Mouse (Mus musculus) midbrain, embryonic 16.5 days (tissue): ENCODE measurements around the gene Heatr1. TPM values are rescaled to one million over a fixed set of nuclear protein-coding genes. Genes with fewer than 3 reads are reported as not detected.

Source experiments
- ATAC-seq: fragments of 200-750 bp; cut with Nextera tagmentation; 2 replicates; pipeline ENCODE4 v1.8.0; 2017; ENCODE audit warnings: moderate TSS enrichment
- H3K27ac ChIP-seq: fragments of 300-500 bp; sonication (generic); 2 replicates; pipeline ENCODE4 v1.5.1; 2014; ENCODE audit warnings: mild to moderate bottlenecking, low read length, mixed read lengths
- H3K27me3 ChIP-seq: fragments of 300-500 bp; sonication (generic); 2 replicates; pipeline ENCODE4 v1.6.1; 2014; ENCODE audit warnings: low read depth, low read length, mixed read lengths; ENCODE audit not compliant: control insufficient read depth, insufficient read depth
- H3K36me3 ChIP-seq: fragments of 300-500 bp; sonication (generic); 2 replicates; pipeline ENCODE4 v1.6.1; 2014; ENCODE audit warnings: mild to moderate bottlenecking, low read length, moderate library complexity, mixed read lengths; ENCODE audit not compliant: control insufficient read depth, insufficient read depth
- H3K4me1 ChIP-seq: fragments of 300-500 bp; sonication (generic); 2 replicates; pipeline ENCODE4 v1.6.1; 2014; ENCODE audit warnings: mild to moderate bottlenecking, low read length, mixed read lengths; ENCODE audit not compliant: control insufficient read depth, insufficient read depth
- H3K4me2 ChIP-seq: fragments of 300-500 bp; sonication (generic); 2 replicates; pipeline ENCODE4 v1.6.1; 2014; ENCODE audit warnings: mild to moderate bottlenecking, low read length, mixed read lengths
- H3K4me3 ChIP-seq: fragments of 300-500 bp; sonication (generic); 2 replicates; pipeline ENCODE4 v1.5.1; 2014; ENCODE audit warnings: low read depth, mild to moderate bottlenecking, low read length, moderate library complexity, mixed read lengths
- H3K9ac ChIP-seq: fragments of 300-500 bp; sonication (generic); 2 replicates; pipeline ENCODE4 v1.6.1; 2014; ENCODE audit warnings: low read depth, low read length, mixed read lengths
- H3K9me3 ChIP-seq: fragments of 300-500 bp; sonication (generic); replicated peaks from 2 replicates; pipeline ENCODE4 v1.6.1; 2014; ENCODE audit warnings: mild to moderate bottlenecking, low read length, mixed read lengths; ENCODE audit not compliant: control insufficient read depth, poor library complexity, severe bottlenecking
- WGBS: fragments of 180-500 bp; shearing (Covaris S2); extraction: QIAGEN DNeasy Blood & Tissue Kit; methylation state at CpG from one replicate; pipeline ENCODE4 v1.1.7; 2014; 5-methylcytosine and 5-hydroxymethylcytosine counted together
- polyA plus RNA-seq: library from polyadenylated mRNA; unstranded; fragments of >200 nt; fragmentation: Nextera tagmentation; extraction: Ambion mirVana; gene quantifications from 2 replicates; pipeline ENCODE4 v1.2.1, GENCODE M21; 2015

Gene Heatr1
- polyA plus RNA-seq, 1 experiment from 2014 or later: 10.3 TPM

DNA sequence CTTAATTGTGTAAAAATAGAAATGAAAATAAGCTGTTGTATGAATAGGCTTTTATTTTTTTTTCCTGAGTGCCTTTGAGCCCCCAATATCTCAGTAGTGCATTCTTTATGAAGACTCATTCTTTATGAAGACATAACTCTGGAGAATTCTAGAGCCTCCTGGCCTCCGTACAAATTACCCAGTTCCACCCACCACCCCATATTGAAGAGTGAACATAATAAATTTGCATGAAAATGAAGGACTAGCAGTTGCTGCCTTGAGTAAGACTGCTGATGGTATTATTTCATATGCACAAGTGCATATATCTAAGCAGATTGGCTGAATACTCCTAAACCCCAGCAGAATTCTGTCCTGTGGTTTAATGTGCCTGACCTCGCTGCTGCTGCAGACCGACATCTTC is 44.8 kb downstream of the Heatr1 start:
- Histone ChIP-seq H3K27ac (no peak overlapping the region), H3K27me3 (no peaks in the 10 kb centered on the region), H3K4me3 (no peak overlapping the region), H3K9me3 (no peaks in the 10 kb centered on the region), H3K9ac (no peak overlapping the region), H3K36me3 (peaks cover 37% of the 10 kb centered on the region), H3K4me1 (no peaks in the 10 kb centered on the region), H3K4me2 (no peak overlapping the region)
- 89% methylated on average over 3 of the region's 3 CpGs for WGBS
- no peak for ATAC-seq

GRCm38 (mm10) chr13:12440813-12441212 is 46.0 kb downstream of the Heatr1 start:
- no peaks in the 10 kb centered on the region for H3K9me3 ChIP-seq
- no peaks in the 10 kb centered on the region for H3K27me3 ChIP-seq
- no peak overlapping the region for H3K27ac ChIP-seq
- H3K4me3 ChIP-seq: no peak overlapping the region
- H3K4me1 ChIP-seq: no peaks in the 10 kb centered on the region
- WGBS: 89% methylated on average over 6 of the region's 6 CpGs
- ATAC-seq: no peak
- H3K9ac ChIP-seq: no peak overlapping the region
- H3K4me2 ChIP-seq: no peak overlapping the region
- H3K36me3 ChIP-seq: peaks cover 28% of the 10 kb centered on the region

GRCm38 (mm10) chr13:12442008-12442587 is 47.3 kb downstream of the Heatr1 start:
- peak; percentile 66; the same call in 1 of the 2 replicates for ATAC-seq
- Histone ChIP-seq H3K9ac (no peak overlapping the region), H3K4me2 (no peak overlapping the region), H3K27me3 (no peaks in the 10 kb centered on the region), H3K4me3 (no peak overlapping the region), H3K36me3 (peaks cover 31% of the 10 kb centered on the region), H3K9me3 (no peaks in the 10 kb centered on the region), H3K27ac (no peak overlapping the region), H3K4me1 (no peaks in the 10 kb centered on the region)
- 89% methylated on average over 2 of the region's 2 CpGs for WGBS

- H3K27ac ChIP-seq: no peak overlapping the region
- H3K9ac ChIP-seq: no peak overlapping the region
- no peaks in the 10 kb centered on the region for H3K9me3 ChIP-seq
- no peaks in the 10 kb centered on the region for H3K27me3 ChIP-seq
- no peak overlapping the region for H3K4me2 ChIP-seq
- H3K4me3 ChIP-seq: no peak overlapping the region
- WGBS: 90% methylated on average over 14 of the region's 14 CpGs
- ATAC-seq: no peak
- H3K4me1 ChIP-seq: no peaks in the 10 kb centered on the region
- peaks cover 20% of the 10 kb centered on the region for H3K36me3 ChIP-seq
Measured at GRCm38 (mm10) chr13:12453150-12453549, 58.3 kb downstream of the Heatr1 start.

DNA sequence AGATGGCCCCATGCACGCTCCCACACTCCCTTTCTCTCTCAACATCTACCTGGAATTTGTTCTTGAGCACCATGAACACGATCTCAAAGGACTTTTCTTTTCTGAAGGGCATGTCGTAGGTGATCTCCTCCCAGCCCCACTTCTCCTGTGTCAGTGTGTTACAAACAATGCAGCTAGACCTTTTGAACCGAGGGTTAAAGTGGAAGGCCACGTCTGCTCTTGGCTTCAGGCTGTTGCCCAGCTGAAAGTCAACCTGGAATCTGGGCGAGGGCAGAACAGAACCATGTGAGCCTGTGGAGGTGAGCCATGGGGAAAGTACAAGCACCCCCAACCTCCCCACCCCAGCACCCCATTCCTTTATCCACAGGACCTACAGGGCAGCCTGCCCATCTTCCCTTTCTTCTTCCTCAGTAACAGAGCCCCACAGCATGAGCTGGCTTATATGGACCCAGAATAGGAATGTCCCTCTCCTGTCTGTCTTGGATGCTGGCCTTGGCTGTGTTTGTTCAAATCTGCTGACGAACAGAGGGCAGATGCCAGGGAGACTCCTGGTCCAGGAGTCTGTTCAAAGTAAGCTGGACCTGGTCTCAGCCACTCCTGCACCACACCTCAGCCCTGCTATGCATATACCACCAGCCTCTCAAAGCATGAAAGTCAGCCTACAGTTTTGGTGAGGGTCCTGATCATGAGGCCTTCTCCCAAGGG is 60.0 kb downstream of the Heatr1 start:
- no peak overlapping the region for H3K9ac ChIP-seq
- H3K27ac ChIP-seq: no peak overlapping the region
- H3K9me3 ChIP-seq: no peaks in the 10 kb centered on the region
- H3K27me3 ChIP-seq: no peaks in the 10 kb centered on the region
- peaks cover 20% of the 10 kb centered on the region for H3K36me3 ChIP-seq
- H3K4me2 ChIP-seq: no peak overlapping the region
- no peak overlapping the region for H3K4me3 ChIP-seq
- ATAC-seq: no peak
- peaks cover 3% of the 10 kb centered on the region for H3K4me1 ChIP-seq
- WGBS: 89% methylated on average over 7 of the region's 7 CpGs

DNA sequence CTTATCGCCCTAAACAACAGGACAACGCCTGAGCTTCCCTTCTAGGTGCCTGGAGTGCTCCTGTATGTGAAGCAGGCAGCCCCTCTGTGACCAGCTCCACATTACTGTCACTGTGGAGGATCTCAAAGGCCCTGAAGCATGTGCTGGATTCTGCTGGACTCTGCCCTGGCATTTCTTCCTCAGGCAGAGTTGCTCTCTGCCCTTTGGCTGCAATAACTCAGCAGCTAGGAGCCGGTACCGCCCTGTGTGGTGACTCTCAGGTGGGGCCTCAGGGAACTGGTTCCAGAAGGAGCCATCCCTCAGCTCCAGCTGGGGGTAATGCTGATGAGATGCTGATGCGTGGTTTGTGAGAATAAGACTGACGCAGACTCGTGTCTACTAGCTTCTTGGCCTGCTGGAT is 61.9 kb downstream of the Heatr1 start:
- H3K4me2 ChIP-seq: no peak overlapping the region
- WGBS: 81% methylated on average over 7 of the region's 7 CpGs
- peaks cover 8% of the 10 kb centered on the region for H3K4me1 ChIP-seq
- no peaks in the 10 kb centered on the region for H3K27me3 ChIP-seq
- ATAC-seq: no peak
- H3K4me3 ChIP-seq: no peak overlapping the region
- no peaks in the 10 kb centered on the region for H3K9me3 ChIP-seq
- peaks cover 10% of the 10 kb centered on the region for H3K36me3 ChIP-seq
- H3K27ac ChIP-seq: no peak overlapping the region
- H3K9ac ChIP-seq: no peak overlapping the region

- 0 out of 2 replicates have a peak, but pooled peaks have one; percentile 6 for ATAC-seq
- H3K9me3 ChIP-seq: no peaks in the 10 kb centered on the region
- peak overlapping the region; percentile 64 for H3K4me2 ChIP-seq
- peak overlapping the region; percentile 78 for H3K4me3 ChIP-seq
- peak overlapping the region; percentile 83 for H3K27ac ChIP-seq
- no peaks in the 10 kb centered on the region for H3K36me3 ChIP-seq
- H3K27me3 ChIP-seq: no peaks in the 10 kb centered on the region
- WGBS: 8% methylated on average over 8 of the region's 8 CpGs
- H3K4me1 ChIP-seq: peaks cover 12% of the 10 kb centered on the region
- H3K9ac ChIP-seq: peak overlapping the region; percentile 85
Measured at GRCm38 (mm10) chr13:12460443-12460842, 65.6 kb downstream of the Heatr1 start.

- H3K36me3 ChIP-seq: no peaks in the 10 kb centered on the region
- no peaks in the 10 kb centered on the region for H3K27me3 ChIP-seq
- H3K4me1 ChIP-seq: peaks cover 12% of the 10 kb centered on the region
- ATAC-seq: peak; percentile 96
- peak overlapping the region; percentile 83 for H3K27ac ChIP-seq
- WGBS: under 1% methylated on average over 59 of the region's 59 CpGs
- H3K4me2 ChIP-seq: peak overlapping the region; percentile 64
- H3K4me3 ChIP-seq: peak overlapping the region; percentile 78
- no peaks in the 10 kb centered on the region for H3K9me3 ChIP-seq
- peak overlapping the region; percentile 85 for H3K9ac ChIP-seq
Measured at GRCm38 (mm10) chr13:12460881-12461729, 66.3 kb downstream of the Heatr1 start.

GRCm38 (mm10) chr13:12461730-12462119 is 66.9 kb downstream of the Heatr1 start:
- Histone ChIP-seq H3K4me3 (peak overlapping the region; percentile 78), H3K4me1 (peaks cover 12% of the 10 kb centered on the region), H3K36me3 (no peaks in the 10 kb centered on the region), H3K9ac (peak overlapping the region; percentile 85), H3K27ac (peak overlapping the region; percentile 83), H3K9me3 (no peaks in the 10 kb centered on the region), H3K27me3 (no peaks in the 10 kb centered on the region), H3K4me2 (peak overlapping the region; percentile 64)
- WGBS: 3% methylated on average over 7 of the region's 7 CpGs
- peak; percentile 68 for ATAC-seq
